Mouse (Mus musculus): Measurements from ENCODE around the gene Sync. TPM values are rescaled to one million over a fixed set of nuclear protein-coding genes. Genes with fewer than 3 reads are reported as not detected.

The Sync gene
- total and polyA plus RNA-seq, 3 experiments, result 0.16 TPM; not detected in 2

DNA sequence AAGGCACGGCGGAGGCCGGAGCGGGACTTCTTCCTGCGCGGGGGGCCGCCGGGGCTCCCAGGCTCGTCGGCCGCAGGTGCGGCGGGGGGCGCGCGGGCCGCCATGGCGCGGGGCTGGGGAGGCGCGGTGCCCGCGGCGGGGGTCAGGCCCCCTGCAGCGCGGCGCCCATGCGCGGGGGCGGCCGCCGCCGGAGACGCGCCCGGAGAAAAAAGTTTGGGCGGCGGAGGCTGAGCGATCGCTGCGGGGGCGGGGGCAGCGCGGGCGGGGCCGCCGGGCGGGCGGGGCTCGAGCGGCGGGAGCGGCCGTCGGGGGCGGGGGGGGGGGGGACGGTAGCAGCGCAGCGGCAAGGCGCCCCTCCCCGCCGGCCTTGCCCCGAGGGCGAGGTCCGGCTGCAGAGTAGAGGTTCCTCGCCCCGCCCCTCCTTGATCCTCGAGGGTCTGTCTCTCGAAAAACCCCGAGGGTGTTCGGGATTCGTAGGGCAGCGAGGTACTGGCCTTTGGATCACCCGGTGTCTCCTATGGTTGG, 39.1 kb upstream of the Sync start:
- Histone ChIP-seq H3K27ac (ENCODE audit: insufficient read depth, low read depth) (no peak overlapping the region), H3K9ac (ENCODE audit: insufficient read depth, low read depth) (peak overlapping the region; percentile 2; the same call in 1 of the 2 replicates), H3K4me2 (ENCODE audit: insufficient read depth, low read depth, poor library complexity, severe bottlenecking) (peak overlapping the region; percentile 96), H3K9me3 (replicated peaks; ENCODE audit: low read length) (no peaks in the 10 kb centered on the region), H3K79me2 (replicated peaks; ENCODE audit: control insufficient read depth, extremely low read depth, insufficient read depth, poor library complexity, severe bottlenecking) (no peaks in the 10 kb centered on the region), H3K4me3 (replicated peaks in 1 of 3; ENCODE audit: low read depth in 2 of 3, low read length in 2 of 3, poor library complexity in 1 of 3) (peak overlapping the region in 2 of 3 experiments; percentile 33 to 42), H3K4me1 (ENCODE audit: control insufficient read depth in 1 of 2, insufficient read depth in 2 of 2) (peaks cover 0 to 26% of the 10 kb centered on the region in 2 experiments; a peak in 3 of 4 replicates), H3K36me3 (replicated peaks in 1 of 2; ENCODE audit: control insufficient read depth in 1 of 2, insufficient read depth in 1 of 2, low read length in 1 of 2) (no peaks in the 10 kb centered on the region), H3K27me3 (replicated peaks) (peaks cover 54% of the 10 kb centered on the region)
- DNase-seq (ENCODE audit: extremely low read depth), result no peak
- TF ChIP-seq NRF1 (IDR thresholded peaks at IDR 0.05; ENCODE audit: low read depth, low read length), result peak; percentile 33; the same call in 1 of the 2 replicates
- TF ChIP-seq EP300 (IDR thresholded peaks at IDR 0.05; ENCODE audit: low read length), result no peak
- dilution Hi-C loops (cut with MboI; ENCODE audit: extremely low pct_ligation_motif_present, extremely low pct_unique_long_range_greater_than_20kb, low sequenced_read_pairs), result no loop called here
- in situ Hi-C loops (cut with MboI; ENCODE audit: low pct_ligation_motif_present, low pct_unique_long_range_greater_than_20kb, low sequenced_read_pairs), result no loop called here

DNA sequence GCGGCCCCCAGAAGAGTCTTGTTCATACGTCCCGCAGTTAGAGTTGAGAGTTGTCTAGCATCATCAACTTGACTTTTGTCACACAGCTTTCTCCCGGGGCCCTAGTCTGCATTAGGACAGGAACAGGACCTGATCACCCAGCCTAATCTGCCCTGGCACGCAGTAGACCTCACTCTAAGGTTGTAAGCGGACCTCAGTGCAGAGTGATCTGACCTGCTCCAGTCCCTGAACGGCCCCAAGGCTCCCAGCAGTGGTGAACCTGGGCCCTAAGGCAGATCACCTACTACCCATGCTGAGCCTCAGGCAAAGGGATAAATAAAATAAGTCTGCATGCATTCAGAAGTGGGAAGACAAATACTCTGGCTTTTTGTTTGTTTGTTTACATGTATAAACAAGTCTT, 38.1 kb upstream of the Sync start:
- in situ Hi-C loops (cut with MboI; ENCODE audit: low pct_ligation_motif_present, low pct_unique_long_range_greater_than_20kb, low sequenced_read_pairs), result no loop called here
- H3K27ac ChIP-seq (ENCODE audit: insufficient read depth, low read depth), result no peak overlapping the region

DNA sequence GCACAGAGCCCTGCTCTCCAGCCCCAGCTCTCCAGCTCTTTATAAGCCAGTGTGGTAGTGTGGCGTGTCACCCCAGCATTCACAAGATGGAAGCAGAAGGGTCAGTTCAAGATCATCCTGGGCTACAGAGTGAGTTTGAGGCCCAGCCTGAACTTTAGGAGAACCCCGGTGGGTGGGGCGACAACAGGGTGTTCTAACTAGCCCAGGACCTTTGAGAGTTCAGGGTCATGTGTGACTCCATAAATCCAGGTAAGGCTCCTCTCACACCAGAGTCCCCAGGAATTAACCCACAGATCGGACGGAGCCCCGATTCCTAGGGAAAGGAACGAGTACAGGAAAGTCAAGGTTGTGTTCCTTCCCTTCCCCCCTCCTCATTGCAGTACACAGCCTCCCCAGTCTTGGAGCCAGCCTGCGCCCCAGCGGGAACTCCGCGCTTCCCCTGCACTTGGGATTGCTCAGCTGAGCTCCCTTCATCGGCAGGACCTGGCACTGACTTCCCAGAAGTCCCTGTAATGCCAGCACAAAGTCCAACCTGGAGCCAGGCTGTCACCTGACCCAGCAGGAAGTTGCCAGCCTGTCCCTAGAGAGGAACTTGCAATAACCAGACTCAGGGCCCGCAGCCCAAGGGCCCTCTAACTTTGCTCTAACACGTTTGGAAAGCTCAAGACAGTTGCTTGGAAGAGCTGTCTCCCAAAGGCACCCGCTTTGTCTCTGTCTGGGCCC, 36.5 kb upstream of the Sync start:
- Histone ChIP-seq H3K4me2 (ENCODE audit: insufficient read depth, low read depth, poor library complexity, severe bottlenecking) (no peak overlapping the region), H3K4me3 (replicated peaks in 1 of 3; ENCODE audit: low read depth in 2 of 3, low read length in 2 of 3, poor library complexity in 1 of 3) (no peak overlapping the region), H3K27me3 (replicated peaks) (peaks cover 48% of the 10 kb centered on the region), H3K79me2 (replicated peaks; ENCODE audit: control insufficient read depth, extremely low read depth, insufficient read depth, poor library complexity, severe bottlenecking) (no peaks in the 10 kb centered on the region), H3K27ac (ENCODE audit: insufficient read depth, low read depth) (no peak overlapping the region), H3K9me3 (replicated peaks; ENCODE audit: low read length) (no peaks in the 10 kb centered on the region), H3K9ac (ENCODE audit: insufficient read depth, low read depth) (no peak overlapping the region), H3K36me3 (replicated peaks in 1 of 2; ENCODE audit: control insufficient read depth in 1 of 2, insufficient read depth in 1 of 2, low read length in 1 of 2) (no peaks in the 10 kb centered on the region), H3K4me1 (ENCODE audit: control insufficient read depth in 1 of 2, insufficient read depth in 2 of 2) (peaks cover 0 to 15% of the 10 kb centered on the region in 2 experiments; a peak in 3 of 4 replicates)
- no peak for DNase-seq (ENCODE audit: extremely low read depth)
- in situ Hi-C loops (cut with MboI; ENCODE audit: low pct_ligation_motif_present, low pct_unique_long_range_greater_than_20kb, low sequenced_read_pairs), result no loop called here
- dilution Hi-C loops (cut with MboI; ENCODE audit: extremely low pct_ligation_motif_present, extremely low pct_unique_long_range_greater_than_20kb, low sequenced_read_pairs), result no loop called here
- no peak for TF ChIP-seq ZC3H11A (IDR thresholded peaks at IDR 0.05; ENCODE audit: low read depth, low read length)
- TF ChIP-seq IRF4 (IDR thresholded peaks at IDR 0.05; ENCODE audit: low read depth, low read length), result no peak

More for the DNA sequence above, 38.1 kb upstream of the Sync start:
- H3K36me3 ChIP-seq (replicated peaks in 1 of 2; ENCODE audit: control insufficient read depth in 1 of 2, insufficient read depth in 1 of 2, low read length in 1 of 2), result no peaks in the 10 kb centered on the region
- TF ChIP-seq UBTF (IDR thresholded peaks at IDR 0.05; ENCODE audit: low read depth, low read length) (no peak), NRF1 (IDR thresholded peaks at IDR 0.05; ENCODE audit: low read depth, low read length) (no peak), IRF4 (IDR thresholded peaks at IDR 0.05; ENCODE audit: low read depth, low read length) (no peak), MXI1 (IDR thresholded peaks at IDR 0.05; ENCODE audit: low read depth, low read length) (no peak), ELF1 (IDR thresholded peaks at IDR 0.05; ENCODE audit: low read depth, low read length) (no peak), BHLHE40 (IDR thresholded peaks at IDR 0.05; ENCODE audit: low read depth, low read length) (no peak), EP300 (IDR thresholded peaks at IDR 0.05; ENCODE audit: low read length) (no peak)
- H3K4me3 ChIP-seq (replicated peaks in 1 of 3; ENCODE audit: low read depth in 2 of 3, low read length in 2 of 3, poor library complexity in 1 of 3), result no peak overlapping the region
- dilution Hi-C loops (cut with MboI; ENCODE audit: extremely low pct_ligation_motif_present, extremely low pct_unique_long_range_greater_than_20kb, low sequenced_read_pairs), result no loop called here
- no peak overlapping the region for H3K4me2 ChIP-seq (ENCODE audit: insufficient read depth, low read depth, poor library complexity, severe bottlenecking)
- peaks cover 54% of the 10 kb centered on the region for H3K27me3 ChIP-seq (replicated peaks)
- H3K9ac ChIP-seq (ENCODE audit: insufficient read depth, low read depth), result no peak overlapping the region
- DNase-seq (ENCODE audit: extremely low read depth), result no peak
- H3K4me1 ChIP-seq (ENCODE audit: control insufficient read depth in 1 of 2, insufficient read depth in 2 of 2), result peaks cover 0 to 26% of the 10 kb centered on the region in 2 experiments; a peak in 3 of 4 replicates
- H3K9me3 ChIP-seq (replicated peaks; ENCODE audit: low read length), result no peaks in the 10 kb centered on the region
- H3K79me2 ChIP-seq (replicated peaks; ENCODE audit: control insufficient read depth, extremely low read depth, insufficient read depth, poor library complexity, severe bottlenecking), result no peaks in the 10 kb centered on the region

Data from CH12.LX (cell line).